Mouse (Mus musculus) layer of hippocampus, postnatal 14 days (tissue): ENCODE results near the gene Hectd2. TPM values are rescaled to one million over a fixed set of nuclear protein-coding genes. Genes with fewer than 3 reads are reported as not detected.
A peak's percentile ranks its signal among the peaks of the same experiment; 100 is the strongest.

ENCODE experiments used
- DNase-seq, 2 experiments: peaks; one replicate each; pipeline ENCODE4 v3.0.0; 2021 to 2022; ENCODE audit warnings: low spot score in 2 of 2, mixed read lengths in 1 of 2
- long read RNA-seq, 2 experiments: library from polyadenylated mRNA; stranded (forward); transcript quantifications; one replicate each; pipeline ENCODE4 v2.0.0; 2021
- total RNA-seq, 2 experiments: library from RNA; stranded (reverse); gene quantifications; 2 replicates each; pipeline ENCODE4 v1.2.3; 2021

Hectd2 gene
- 10 to 100 TPM; 36.0 to 37.0 TPM for total RNA-seq
- long read RNA-seq, experiment 1, partial matches to known transcripts: 1 of 5 reads
- long read RNA-seq, experiment 1, other reads (novel, unspliced or antisense): 2 of 5 reads
- long read RNA-seq, experiment 2, full-length matches to known transcripts: 6 of 7 reads
- long read RNA-seq, experiment 2, partial matches to known transcripts: 1 of 7 reads
- long read RNA-seq, experiment 2, other reads (novel, unspliced or antisense): 0 of 7 reads

DNA sequence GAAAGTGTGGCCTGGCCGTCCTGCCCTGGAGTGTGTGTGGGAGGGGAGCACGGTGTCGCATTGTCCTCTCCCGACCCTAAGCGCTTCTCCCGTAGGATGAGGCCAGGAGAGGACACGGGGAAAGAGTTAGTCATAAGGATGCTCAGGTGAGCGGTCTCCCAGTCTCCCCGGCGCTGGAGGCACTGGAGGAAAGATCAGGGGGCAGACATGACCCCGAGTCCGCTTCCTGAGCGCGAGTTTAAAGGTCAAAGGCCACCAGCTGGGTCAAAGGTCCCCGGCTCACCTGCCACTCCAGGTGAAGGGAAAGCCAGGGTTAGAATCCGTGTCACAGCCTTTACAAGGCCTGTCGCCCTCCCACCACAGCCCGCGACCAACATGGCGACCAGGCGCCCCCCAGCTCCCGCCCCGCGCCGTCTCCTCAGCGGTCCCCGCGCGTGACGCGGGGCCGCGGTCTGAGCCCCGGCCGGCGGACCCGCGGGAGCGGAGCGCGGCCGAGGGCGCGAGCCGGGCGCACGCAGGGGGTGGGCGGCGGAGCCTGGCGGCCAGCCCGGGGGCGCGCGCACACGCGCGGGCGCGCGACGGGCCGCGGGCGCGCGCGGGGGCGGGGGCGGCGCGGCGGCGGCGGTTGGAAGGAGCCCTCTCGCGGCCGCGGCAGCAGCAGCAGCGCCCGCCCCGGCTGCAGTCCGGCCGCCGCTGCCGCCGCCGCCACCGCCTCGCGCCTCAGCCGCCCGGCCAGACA, at the start of gene Hectd2:
Gene Hectd2 (plus strand): TSS at position 594 of the 739 bp plus-strand sequence.
- peak; percentile 63 to 71 for DNase-seq

DNA sequence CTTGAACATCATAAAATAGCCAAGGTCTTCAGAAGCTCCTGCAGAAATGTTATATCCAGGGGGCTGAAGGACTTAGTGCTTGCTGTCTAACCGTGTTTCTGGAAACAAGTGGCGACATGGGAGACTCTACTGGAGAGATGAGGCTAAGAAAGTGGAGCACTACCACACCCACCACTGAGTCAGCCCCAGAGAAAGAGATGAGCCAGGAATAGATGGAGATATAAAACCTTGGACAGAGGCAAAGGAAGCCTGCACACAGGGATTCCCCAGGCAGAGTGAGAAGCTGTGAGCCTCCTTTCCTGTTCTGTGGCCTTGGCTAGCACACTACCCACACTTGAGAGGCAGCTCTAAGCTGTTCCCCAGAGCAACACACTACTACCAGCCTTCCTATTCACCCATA, 49.7 kb upstream of the Hectd2 start:
- no peak for DNase-seq

DNA sequence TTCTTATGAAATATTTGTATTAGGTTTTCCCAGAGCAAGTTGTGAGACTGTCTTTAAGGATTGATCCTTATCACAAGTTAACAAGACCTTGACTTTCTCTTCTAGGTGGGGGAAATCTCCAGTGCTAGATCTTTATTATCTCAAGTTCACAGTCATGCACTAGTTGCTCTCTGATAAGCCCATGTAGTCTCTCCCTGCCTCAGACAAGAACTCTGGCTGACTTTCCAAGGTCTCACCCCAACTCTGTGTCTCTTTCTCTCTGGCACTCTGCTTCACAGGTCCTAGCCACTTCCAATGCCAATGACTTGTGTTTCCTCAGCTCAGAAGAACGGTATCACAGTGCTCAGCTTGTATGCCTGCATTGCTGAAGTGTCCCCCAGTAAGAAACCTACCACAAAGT, 43.1 kb upstream of the Hectd2 start:
- no peak for DNase-seq

DNA sequence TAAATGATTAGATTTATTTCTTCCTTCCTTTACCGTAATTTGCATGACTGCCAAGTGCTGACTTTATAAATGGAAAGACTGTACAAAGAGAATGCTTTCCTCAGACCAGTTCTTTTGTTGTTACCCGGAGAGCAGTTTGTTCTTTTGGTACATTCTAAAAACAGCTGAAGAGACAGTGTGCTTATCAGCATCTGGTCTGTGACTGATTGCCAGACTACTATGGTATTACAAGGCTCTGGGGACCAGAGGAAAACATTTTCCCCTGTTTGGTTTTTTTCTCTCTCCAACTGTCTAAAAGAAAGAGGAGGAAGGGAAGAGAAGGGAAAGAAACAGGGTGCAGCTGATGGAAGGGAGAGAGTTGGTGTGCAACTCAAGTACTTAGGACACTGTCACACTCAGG, 36.0 kb upstream of the Hectd2 start:
- DNase-seq: peak in 1 of 2 experiments; percentile 49

DNA sequence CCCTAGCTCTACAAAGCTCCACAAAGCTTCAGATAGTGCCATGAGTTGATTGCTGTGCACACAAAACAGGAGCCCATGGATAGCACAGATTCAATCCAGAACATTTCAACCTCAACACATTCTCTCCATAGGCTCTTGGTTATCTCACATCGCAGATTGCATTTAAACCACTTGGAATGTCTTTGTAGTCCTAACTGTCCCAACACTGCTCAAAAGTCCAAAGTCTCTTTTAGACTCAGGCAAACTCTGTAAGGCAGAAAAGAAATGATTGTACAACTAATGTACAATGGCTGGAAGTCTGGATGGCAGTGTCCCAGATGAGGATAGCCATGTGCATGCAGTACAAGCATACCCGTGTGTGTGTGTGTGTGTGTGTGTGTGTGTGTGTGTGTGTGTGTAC, 32.9 kb upstream of the Hectd2 start:
- DNase-seq: no peak

DNA sequence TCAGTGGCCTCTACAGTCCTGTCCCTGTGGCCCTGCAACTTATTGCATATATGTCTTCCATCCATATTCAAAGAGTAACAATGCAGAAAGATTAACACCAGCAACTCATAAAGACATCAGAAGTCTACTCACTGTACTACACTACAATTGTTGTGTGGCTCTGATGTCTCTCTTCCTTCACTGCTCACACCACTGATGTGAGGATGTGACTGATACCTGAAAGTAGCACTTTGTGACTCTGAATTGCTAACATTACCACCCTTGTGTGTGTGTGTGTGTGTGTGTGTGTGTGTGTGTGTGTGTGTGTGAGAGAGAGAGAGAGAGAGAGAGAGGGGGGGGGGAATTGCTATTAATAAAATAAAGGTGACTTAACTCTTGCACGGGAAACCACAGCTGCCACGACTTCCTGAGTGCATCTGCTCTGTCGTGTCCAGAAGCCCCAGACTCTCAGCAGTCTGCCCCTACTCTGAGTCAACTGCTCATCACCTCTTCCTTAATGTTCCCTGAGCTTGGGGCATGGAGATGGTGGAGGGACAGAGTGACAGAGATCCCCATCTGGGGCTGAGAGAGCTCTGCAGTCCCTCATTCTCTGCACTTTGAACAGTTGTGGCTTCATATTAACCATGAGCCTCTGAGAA, 31.8 kb upstream of the Hectd2 start:
- no peak for DNase-seq

DNA sequence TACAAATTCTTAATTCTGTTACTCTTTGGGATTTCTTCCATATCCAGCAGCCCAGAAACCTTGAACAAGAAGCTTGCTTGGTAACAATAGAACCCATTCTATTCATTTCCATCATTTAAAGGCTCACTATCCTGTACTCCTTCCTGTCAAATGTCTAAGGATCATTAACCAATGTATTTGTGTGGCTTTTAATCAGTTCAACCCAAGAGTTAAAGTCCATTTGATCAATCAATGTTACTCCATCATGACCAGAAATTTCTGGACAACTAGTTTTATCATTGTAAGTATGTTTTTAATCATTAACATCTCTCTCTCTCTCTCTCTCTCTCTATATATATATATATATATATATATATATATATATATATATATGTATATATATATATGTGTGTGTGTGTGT, 29.4 kb upstream of the Hectd2 start:
- no peak for DNase-seq

DNA sequence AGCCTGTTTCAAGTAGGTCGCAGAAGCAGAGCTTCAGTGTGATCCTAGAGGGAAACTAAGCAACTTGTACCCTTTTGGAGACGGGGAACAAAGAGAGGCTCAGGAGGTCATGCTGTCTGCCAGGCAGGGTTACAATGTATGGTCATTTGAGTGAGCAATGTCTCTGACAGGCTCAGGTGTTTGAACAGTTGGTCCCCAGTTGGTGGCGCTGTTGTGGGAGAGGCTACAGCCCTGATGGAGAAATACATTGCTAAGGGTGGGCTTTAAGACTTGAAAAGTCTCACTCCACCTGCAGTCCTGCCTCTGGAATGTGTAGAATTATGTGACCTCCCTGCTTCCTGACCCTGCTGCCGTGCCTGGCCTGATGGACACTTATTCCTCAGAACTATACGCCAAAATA, 21.4 kb upstream of the Hectd2 start:
- DNase-seq: no peak

DNA sequence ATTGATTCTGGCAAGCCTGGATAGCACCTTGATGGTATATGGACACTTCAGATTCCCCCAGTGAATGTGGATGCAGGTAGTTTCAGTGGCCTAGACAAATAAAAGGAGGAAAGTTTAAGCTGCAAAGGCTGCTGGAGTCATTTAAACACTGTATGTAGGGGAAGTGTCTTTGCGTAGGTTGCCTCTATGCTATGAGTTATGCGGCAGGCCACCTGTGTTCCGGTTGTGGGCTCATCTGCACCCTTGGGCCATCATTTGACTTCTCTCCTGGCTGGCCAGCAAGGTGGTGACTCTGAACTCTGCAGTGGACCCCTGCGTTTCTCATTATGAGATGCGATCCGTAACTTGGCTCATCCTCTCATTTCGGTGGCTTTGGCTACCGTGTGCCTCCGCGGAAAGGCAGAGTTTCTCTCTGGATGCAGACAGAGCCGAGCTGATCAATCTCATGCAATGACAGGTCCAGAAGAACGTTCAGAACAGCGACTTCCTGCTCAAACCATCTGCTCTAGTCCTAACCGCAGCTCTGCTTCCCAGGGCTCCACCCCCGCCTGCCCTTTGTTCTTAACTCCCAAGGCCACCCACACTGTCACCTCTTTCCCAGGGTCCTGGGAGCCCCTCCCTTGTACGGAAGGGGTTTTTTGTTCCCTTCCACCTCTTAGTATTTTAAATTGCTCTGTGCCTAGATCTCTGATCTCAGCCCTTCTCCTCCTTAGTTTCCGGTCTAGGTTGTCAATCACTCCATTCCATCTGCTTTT, 20.3 kb upstream of the Hectd2 start:
- peak; percentile 56 to 57 for DNase-seq

DNA sequence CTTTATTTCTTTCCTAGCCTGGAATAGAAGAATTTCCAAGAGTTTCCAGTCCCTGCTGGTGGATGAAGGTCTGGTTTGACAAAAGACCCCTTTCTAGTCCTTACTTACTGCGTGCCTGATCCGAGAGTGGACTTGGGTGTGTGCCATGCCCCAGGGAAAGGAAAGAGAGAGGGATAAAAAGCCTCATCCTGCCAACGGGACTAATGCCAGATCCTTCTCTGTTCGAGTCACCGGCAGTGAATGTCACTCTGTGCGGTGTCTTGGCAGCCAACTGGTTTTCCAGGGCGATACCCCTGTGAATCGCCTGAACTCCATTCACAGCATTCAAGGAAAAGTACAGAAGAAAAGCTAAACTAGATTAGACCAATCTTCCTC, 19.7 kb upstream of the Hectd2 start:
- peak; percentile 76 to 78 for DNase-seq

DNA sequence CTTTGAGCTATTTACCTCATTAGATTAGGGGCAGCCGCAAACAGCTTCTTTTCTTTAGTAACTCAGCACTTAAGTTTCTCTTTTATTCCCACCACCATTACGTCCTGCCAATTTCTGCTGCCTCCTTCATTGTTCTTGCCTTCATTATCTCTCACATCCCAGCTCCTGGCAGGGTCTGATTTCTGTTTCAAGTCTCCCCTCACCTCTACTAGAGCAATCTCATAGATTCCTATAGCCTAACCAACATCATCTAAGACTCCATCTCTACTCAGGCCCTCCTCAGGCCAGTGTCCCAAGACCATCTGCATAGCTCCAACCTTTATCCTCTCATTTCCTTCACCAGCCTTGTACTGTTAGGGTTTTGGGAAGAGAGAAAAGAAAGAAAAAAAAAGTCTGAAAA, 19.3 kb upstream of the Hectd2 start:
- DNase-seq: no peak

DNA sequence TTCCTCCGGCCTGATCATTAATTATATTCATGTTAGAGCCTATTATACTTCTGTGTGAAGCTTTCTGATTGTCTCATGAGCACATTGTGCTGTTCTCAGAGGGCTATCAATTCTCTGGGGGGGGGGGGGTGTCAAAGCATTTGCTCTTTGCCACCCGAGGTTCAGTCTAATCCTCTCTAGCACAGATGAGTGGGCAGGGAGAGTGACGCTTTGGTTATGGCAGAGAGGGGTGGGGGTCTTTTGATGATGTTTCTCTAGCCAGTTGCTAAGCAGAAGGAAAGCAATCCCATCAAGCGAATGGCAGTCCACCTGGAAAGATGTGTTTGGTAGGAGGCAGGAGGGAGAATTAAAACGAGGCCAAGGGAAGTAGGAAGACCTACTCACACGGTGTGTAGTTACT, 18.6 kb upstream of the Hectd2 start:
- no peak for DNase-seq

DNA sequence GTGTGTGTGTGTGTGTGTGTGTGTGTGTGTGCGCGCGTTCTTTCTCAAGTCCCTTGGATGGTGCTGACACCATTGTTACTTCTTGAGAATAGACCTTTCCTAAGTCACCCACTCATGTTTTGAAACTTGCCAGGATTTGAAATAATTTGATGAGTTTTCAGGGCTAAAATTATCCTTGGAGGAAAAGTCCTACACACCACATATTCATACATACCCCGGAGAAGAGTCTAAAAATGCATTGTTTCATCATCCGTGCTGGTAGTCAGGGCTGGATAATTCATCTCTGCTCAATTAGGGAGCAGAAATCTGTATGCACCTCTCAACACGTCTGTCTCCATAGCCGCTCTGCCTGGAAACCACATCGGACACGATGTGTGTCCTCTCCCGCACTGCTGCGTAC, 17.5 kb upstream of the Hectd2 start:
- DNase-seq: no peak

DNA sequence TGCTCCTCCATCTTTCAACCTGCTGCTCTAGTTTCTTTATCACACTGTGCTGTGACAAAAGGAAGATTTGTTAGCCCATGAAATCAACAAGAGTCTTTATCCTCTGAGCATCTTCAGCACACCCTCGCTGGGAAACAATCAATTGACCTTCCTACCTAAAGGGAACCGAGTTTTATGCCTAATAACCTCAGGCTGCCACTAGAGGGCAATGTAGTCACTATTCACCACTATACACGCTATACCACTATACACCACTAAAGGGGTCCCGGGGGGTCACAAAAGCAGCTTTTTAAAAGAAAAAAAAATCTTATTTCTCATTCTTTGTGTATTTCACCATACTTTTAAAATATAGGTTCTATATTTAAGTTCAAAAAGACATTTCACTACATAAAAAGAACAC, 15.9 kb upstream of the Hectd2 start:
- peak; percentile 32 to 66 for DNase-seq

DNA sequence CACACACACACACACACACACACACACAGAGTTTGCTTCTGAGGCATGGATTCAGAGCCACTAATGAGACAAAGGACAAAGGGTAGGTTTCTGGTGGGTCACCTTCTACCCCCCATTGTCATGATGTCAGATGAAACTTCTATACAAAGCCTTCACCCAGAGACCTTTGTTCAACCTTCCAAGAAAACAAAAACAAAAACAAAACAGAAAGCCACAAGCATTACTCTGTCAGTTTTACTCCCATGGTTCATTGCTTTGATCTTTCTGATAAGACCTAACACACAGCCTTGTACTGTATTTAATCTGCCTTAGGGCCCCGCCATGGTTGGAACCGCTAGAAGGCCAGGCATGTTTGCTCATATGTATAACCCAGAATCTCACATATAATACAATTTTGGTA, 15.1 kb upstream of the Hectd2 start:
- DNase-seq: no peak

DNA sequence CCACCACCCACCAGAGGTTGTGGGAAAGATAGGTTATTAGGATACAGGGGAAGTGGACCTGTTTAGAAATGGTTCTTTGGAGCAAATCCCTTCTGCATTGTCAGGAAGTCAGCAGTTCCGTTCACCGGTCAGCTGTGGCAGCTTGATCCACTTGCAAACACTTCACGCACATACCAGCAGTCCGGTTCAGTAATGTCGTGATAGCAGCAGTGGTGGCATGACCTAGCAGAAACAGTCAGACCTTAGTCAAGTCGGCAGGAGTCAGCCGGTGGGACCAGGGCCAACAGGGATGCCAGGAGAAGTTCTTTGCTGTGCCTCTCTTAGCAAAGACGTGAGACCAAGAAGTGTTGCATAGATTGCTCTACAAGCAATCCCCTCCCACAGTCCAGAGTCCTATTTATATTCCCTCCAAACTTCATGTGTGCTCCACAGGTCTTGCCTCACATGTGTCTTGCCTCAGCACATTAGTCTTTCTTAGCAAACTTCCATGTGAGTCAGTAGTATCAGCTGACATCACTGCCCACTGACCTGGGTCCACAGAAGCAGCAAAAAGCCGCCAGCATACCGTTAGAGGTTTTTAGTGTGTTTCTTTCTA, 14.3 kb upstream of the Hectd2 start:
- DNase-seq: no peak

DNA sequence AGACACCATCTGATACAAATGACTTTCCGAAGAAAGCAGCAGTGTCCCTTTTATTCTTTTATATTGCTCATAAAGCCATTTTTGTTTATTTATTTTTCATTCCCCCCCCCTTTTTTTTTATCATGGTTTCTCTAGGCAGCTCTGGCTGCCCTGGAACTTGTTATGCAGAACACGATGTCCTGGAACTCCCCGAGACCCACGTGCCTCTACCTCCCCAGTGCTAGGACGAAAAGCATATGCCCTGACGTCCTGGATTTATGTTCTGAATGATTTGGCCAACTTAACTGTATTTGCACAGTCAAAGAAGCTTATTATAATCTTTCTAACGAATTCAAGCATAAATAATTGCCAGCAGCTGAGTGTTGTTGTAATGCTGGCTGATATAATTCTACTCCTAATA, 13.7 kb upstream of the Hectd2 start:
- DNase-seq: no peak

DNA sequence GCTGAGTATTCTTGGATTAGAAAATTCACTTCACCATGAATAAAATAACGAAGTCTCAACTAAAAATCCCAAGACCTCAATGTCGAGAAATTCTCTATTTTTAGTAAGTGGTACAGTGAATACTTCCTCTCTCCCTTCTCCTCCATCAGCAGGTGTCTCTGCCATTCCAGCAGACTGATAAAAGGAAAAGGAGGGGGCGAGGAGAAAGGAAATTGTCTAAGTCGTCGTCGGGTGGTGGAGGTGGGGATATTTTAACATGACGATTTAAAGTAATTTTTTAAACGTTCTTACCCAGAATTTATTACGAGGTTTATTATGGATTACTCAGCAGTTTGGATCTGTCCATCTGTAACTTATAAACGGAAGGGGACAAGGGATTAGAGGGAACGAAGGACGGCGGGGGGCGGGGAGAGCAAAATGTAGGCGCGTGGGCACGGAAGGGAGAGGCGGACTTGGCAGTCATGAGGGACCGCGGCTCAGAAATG, 836 bp upstream of the Hectd2 start:
- no peak for DNase-seq

DNA sequence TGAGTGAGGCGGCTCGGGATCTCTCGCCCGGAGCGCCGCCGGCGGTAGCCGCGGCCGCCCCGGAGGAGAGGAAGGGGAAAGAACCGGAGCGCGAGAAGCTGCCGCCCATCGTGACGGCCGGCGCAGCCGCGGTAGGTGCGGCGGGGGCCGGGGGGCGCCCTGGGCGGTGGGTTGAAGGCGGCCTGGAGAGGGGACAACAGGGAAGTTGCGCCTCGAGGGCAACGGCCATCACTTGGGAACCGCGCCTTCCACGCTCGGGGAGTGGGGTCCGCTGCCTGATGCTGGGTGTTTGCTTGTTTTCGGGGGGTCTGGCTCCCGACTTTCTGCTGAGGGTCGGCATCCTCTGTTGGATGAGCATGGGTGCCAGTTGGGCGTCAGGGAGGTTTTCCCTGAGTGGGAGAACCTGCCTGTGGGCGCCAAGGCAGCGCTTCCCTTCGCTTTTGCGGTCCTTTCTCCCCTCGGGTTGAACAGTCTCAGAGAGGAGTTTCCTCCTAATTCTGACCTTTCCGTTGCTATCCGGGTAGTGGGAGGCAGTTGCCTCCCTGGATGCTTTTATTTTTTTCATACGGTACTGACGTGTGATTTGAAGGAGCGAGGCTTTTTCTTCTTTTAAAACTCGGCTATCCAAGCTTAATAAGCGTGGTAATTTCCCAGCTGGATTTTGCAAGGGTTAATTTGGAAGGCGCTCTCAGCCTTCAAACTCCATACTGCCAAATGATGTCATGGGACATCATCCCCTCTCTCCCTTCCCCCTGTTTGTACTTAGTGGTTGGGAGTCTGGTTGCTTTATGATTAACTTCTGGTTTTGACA, 551 bp downstream of the Hectd2 start:
- DNase-seq: peak in 1 of 2 experiments; percentile 67

DNA sequence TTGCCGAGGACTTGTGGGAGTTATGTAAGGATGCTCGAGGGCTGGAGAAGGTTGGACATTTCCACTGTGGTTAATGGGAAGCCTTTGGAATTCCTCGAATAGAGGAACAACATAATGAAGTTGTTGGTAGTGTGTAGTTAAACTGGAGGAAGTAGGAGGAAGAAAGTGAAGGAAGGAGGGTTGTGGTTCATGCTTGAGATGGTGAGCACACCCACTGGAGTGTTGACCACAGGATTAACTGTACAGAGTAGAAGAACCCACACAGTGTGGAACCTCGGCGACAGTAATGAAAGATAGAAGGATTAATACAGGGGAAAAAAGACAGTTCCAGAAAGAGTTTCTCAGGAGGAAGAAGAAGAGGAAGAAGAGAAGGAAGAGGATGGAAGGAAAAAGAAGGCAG, 4.9 kb downstream of the Hectd2 start:
- no peak for DNase-seq
